Mouse (Mus musculus) megakaryocyte, embryonic 14.5 days (primary cell): Measurements from ENCODE around the gene Lamp1. TPM values are rescaled to one million over a fixed set of nuclear protein-coding genes. Genes with fewer than 3 reads are reported as not detected.
A peak's percentile ranks its signal among the peaks of the same experiment; 100 is the strongest.

Experiments used
- H3K27me3 ChIP-seq: replicated peaks from 2 replicates; pipeline ENCODE3; 2012; ENCODE audit warnings: inconsistent platforms
- H3K36me3 ChIP-seq: replicated peaks from 2 replicates; pipeline ENCODE3; 2012; ENCODE audit warnings: low read length, inconsistent platforms, mixed read lengths
- H3K4me1 ChIP-seq: 2 replicates; pipeline ENCODE4 v1.6.1; 2012; ENCODE audit warnings: inconsistent platforms
- H3K4me3 ChIP-seq: replicated peaks from 2 replicates; pipeline ENCODE3; 2012; ENCODE audit warnings: moderate library complexity, mild to moderate bottlenecking, inconsistent platforms
- H3K9me3 ChIP-seq: 2 replicates; pipeline ENCODE4 v1.6.1; 2012; ENCODE audit warnings: inconsistent platforms
- FLI1 ChIP-seq: IDR thresholded peaks from 2 replicates; pipeline ENCODE4 v1.6.1; 2012; ENCODE audit warnings: low read length, inconsistent platforms, mixed read lengths
- GATA1 ChIP-seq: IDR thresholded peaks from 3 replicates; pipeline ENCODE4 v1.6.1; 2012; ENCODE audit warnings: mixed read lengths, low read length, inconsistent platforms, borderline replicate concordance
- polyA plus RNA-seq: library from polyadenylated mRNA; stranded (reverse); fragments of >175 nt; gene quantifications from 2 replicates; pipeline ENCODE4 v1.2.3, GENCODE M21; 2012; ENCODE audit warnings: low replicate concordance; ENCODE audit not compliant: insufficient read depth

The Lamp1 gene
- polyA plus RNA-seq, 1 experiment: 359 TPM

DNA sequence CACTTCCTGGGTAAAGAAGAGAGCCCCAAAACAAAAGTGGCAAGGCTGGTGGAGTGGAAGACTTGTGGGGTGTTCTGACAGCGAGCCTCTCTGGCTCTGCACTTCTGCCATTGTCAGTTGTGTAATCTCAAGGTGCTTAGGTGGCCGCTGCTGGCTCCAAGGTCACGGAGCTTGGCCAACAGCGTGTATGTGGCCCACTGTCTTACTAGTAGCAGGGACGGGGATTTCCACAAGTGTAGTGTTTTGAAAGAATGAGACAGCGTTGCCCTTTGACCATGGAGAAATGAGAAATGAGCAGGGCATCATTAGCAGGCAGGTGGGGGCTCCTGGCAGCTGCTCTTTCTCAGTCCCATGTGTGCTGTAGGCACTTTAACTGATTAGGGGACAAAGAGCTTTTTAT is 3.1 kb downstream of the Lamp1 start:
- TF ChIP-seq FLI1: no peak
- no peak for TF ChIP-seq GATA1
- Histone ChIP-seq H3K4me3 (peak overlapping the region; percentile 78), H3K27me3 (no peaks in the 10 kb centered on the region), H3K4me1 (peaks cover 80% of the 10 kb centered on the region), H3K36me3 (peaks cover 36% of the 10 kb centered on the region), H3K9me3 (no peaks in the 10 kb centered on the region)

DNA sequence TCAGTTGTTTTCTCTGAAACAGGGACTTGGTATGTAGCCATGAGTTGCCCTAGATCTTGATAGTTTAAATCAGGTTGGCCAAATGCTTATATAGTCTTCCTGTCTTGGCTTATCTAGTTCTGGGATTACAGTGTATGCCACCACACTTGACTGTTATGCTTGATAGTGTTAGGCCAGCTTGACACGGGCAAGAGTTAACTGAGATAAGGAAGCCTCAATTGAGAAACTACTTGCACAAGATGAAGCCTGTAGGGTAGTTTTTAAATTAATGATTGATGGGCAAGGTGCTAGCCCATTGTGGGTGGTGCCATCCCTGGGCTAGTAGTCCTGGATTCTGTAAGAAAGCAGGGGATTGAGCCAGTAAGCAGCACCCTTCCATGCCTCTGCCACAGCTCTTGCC is 4.6 kb downstream of the Lamp1 start:
- peaks cover 72% of the 10 kb centered on the region for H3K4me1 ChIP-seq
- TF ChIP-seq FLI1 (no peak), GATA1 (no peak)
- peak overlapping the region; percentile 26 for H3K4me3 ChIP-seq
- H3K27me3 ChIP-seq: no peaks in the 10 kb centered on the region
- H3K9me3 ChIP-seq: no peaks in the 10 kb centered on the region
- peaks cover 51% of the 10 kb centered on the region for H3K36me3 ChIP-seq

DNA sequence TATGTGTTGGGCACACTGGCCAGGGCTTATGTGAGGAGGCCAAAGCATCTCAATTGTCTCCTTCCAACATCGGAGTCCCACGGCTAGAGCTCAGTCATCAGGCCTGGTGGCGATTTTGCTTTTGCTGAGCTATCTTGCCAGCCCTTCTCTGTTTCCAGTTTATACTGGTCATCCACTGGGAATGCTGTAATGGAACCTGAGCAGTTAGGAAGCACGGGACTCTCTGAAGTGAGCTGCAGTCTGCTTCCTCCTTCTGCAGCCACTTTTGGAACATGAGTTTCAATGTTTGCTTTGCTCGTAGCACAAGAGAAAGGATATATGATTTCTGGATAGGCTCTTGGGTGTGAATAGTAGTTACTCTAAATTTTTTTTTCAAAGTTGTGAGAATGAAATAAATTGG is 5.4 kb downstream of the Lamp1 start:
- Histone ChIP-seq H3K36me3 (peaks cover 59% of the 10 kb centered on the region), H3K4me1 (peaks cover 78% of the 10 kb centered on the region), H3K27me3 (no peaks in the 10 kb centered on the region), H3K4me3 (no peak overlapping the region), H3K9me3 (no peaks in the 10 kb centered on the region)
- TF ChIP-seq GATA1 (no peak), FLI1 (no peak)

DNA sequence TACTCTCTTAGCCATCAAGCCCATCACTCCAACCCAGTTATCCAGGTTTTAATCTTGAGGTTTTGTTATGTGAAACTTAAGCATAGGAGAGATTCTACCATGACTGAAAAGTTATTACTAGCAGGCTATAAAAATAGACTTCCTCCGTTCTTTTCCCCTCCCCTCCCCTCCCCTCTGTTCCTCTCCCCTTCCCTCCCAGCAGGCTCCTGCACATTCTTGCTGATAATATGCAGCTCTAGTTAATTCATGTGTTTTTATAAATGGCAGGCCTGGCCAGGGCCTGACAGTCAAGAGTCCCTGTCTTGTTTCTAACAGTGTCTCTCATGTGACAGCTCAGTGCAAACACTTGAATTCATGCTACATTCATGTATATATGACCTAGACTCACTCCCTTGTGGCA is 11.5 kb downstream of the Lamp1 start:
- Histone ChIP-seq H3K27me3 (no peaks in the 10 kb centered on the region), H3K4me3 (no peak overlapping the region), H3K4me1 (peaks cover 40% of the 10 kb centered on the region), H3K9me3 (no peaks in the 10 kb centered on the region), H3K36me3 (peaks cover 100% of the 10 kb centered on the region)
- no peak for TF ChIP-seq FLI1

DNA sequence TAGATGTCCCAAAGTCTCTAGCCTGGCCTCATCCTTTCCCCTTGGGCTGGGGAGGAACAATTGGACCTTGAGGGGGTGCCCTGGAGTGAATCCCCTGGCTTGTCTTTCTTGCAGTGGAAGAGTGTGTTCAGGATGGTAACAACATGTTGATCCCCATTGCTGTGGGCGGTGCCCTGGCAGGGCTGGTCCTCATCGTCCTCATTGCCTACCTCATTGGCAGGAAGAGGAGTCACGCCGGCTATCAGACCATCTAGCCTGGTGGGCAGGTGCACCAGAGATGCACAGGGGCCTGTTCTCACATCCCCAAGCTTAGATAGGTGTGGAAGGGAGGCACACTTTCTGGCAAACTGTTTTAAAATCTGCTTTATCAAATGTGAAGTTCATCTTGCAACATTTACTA is 15.3 kb downstream of the Lamp1 start:
- no peaks in the 10 kb centered on the region for H3K27me3 ChIP-seq
- TF ChIP-seq GATA1: no peak
- TF ChIP-seq FLI1: no peak
- no peaks in the 10 kb centered on the region for H3K9me3 ChIP-seq
- H3K36me3 ChIP-seq: peaks cover 99% of the 10 kb centered on the region
- H3K4me1 ChIP-seq: peaks cover 25% of the 10 kb centered on the region
- no peak overlapping the region for H3K4me3 ChIP-seq

DNA sequence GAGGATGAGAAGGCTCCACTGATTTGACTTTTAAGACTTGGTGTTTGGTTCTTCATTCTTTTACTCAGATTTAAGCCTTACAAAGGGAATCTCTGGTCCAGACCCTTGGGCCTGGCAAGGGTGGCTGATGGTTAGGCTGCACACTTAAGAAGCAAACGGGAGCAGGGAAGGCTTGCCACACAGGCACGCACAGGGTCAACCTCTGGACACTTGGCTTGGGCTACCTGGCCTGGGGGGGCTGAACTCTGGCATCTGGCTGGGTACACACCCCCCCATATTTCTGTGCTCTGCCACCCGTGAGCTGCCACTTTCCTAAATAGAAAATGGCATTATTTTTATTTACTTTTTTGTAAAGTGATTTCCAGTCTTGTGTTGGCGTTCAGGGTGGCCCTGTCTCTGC is 15.8 kb downstream of the Lamp1 start:
- no peak for TF ChIP-seq GATA1
- TF ChIP-seq FLI1: no peak

DNA sequence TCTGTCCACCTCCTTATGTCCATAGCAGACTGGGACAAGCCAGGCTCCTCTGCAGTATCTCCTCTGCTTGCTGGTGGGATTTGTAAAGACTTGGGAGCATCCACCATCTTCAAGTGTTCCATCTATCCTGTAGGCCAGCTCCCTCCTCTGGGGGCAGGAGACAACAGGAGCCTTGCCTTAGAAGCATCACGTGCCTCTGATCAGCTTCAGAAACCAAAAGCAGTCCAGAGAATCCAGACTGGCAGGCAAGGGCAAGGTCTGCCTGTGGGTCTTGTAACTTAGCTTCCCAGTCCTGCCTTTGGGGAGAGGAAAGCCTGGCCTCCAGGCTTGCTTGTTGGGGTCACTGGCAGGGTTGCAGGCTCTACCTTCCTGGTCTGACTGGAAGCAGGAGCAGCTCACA is 16.7 kb downstream of the Lamp1 start:
- Histone ChIP-seq H3K27me3 (no peaks in the 10 kb centered on the region), H3K36me3 (peaks cover 96% of the 10 kb centered on the region), H3K9me3 (no peaks in the 10 kb centered on the region), H3K4me1 (peaks cover 14% of the 10 kb centered on the region), H3K4me3 (no peak overlapping the region)
- TF ChIP-seq GATA1 (no peak), FLI1 (no peak)

More for the DNA sequence above, 15.8 kb downstream of the Lamp1 start:
- no peak overlapping the region for H3K4me3 ChIP-seq
- H3K4me1 ChIP-seq: peaks cover 23% of the 10 kb centered on the region
- H3K36me3 ChIP-seq: peaks cover 99% of the 10 kb centered on the region
- H3K27me3 ChIP-seq: no peaks in the 10 kb centered on the region
- no peaks in the 10 kb centered on the region for H3K9me3 ChIP-seq

DNA sequence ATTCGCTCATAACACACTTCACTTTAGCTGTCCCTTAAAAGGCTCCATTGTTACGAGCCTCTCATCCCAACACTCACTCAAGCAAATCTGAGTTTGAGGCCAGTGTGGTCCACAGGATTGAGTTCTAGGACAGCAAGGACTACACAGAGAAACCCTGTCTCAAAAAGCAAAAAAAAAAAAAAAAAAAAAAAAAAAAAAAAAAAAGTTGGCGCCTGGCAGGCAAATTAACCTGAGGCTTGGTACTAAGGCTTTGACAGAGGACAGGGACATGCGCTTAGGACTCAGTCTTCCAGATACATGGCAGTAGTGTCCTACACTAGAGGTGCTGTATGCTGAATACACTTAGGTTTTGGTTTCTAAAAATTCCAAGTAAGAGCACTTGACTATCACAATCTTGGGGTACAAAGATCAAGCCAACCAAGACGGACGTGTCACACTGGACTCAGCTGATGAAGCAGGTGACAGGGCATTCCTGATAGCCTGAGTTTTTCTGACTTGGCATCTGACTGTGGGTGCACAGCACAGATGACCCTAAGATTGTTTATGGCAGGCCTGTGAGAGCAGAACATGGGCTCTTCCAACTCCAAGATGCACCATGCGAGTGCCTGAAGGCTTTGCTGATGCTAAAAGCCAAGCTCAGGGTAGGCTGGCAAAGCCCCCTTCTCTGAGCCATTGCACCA is 18.4 kb downstream of the Lamp1 start:
- Histone ChIP-seq H3K27me3 (no peaks in the 10 kb centered on the region), H3K9me3 (no peaks in the 10 kb centered on the region), H3K4me3 (no peak overlapping the region), H3K36me3 (peaks cover 94% of the 10 kb centered on the region), H3K4me1 (peaks cover 16% of the 10 kb centered on the region; the same call in 1 of the 2 replicates)
- TF ChIP-seq GATA1: no peak
- no peak for TF ChIP-seq FLI1

DNA sequence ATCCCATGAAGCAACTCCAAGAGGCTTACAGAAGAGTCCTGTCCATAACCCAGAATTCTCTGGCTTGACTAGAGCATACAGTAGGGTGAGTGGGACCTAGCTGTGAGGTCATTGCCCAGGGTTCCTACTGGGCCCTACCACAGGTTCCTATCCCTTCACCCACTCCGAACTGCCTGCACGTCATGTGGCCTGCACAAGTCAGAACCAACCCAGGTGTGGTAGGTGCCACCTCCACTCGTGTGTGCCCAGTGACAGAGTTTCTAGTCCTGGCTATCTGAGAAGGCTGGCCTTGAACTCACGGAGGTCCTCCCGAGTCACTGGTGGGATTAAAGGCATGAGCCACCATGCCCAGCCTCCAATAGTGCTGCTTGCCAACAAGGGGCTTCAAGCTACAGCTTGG is 19.2 kb downstream of the Lamp1 start:
- no peaks in the 10 kb centered on the region for H3K9me3 ChIP-seq
- peaks cover 16% of the 10 kb centered on the region; the same call in 1 of the 2 replicates for H3K4me1 ChIP-seq
- TF ChIP-seq FLI1: no peak
- TF ChIP-seq GATA1: no peak
- H3K4me3 ChIP-seq: no peak overlapping the region
- peaks cover 94% of the 10 kb centered on the region for H3K36me3 ChIP-seq
- no peaks in the 10 kb centered on the region for H3K27me3 ChIP-seq

DNA sequence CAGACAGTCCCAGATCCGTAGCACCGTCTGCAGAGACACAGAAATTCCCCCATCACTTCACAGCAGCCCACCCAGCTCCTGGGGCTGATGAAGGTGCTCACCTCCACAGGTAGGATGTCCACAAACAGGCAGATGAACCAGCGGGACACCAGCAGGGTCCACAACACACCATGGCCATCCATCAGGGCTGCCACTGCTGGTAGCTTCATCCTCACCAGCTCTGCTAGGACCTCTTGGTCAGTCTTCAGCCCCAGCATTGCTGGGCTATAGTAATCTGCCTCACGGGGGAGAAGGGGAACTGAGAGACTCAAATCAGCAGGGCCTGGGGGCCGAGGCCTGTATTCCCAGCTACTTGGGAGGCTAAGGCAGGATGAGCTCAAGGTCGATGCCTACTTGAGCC is 20.5 kb downstream of the Lamp1 start:
- TF ChIP-seq GATA1: no peak
- no peak for TF ChIP-seq FLI1
- Histone ChIP-seq H3K36me3 (peaks cover 91% of the 10 kb centered on the region), H3K4me3 (no peak overlapping the region), H3K9me3 (no peaks in the 10 kb centered on the region), H3K4me1 (peaks cover 16% of the 10 kb centered on the region; the same call in 1 of the 2 replicates), H3K27me3 (peaks cover 4% of the 10 kb centered on the region)

DNA sequence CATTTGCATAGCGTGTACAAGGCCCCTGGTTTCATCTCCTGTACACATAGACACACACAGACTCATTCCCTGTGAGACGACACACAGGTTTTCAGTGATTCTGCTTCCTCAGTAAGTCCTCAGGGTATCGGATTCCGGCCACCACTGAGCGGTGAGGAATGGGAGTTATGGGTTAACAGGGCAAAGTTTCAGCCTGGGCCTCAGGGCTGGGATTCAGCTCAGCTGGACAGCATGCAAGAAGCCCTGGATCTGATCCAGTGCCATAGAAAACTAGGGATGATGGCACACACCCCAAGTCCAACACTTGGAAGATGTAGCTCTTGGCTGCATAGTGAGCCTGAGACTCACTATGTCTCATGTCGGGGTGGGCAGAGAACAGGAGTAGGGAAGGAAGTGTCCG is 21.0 kb downstream of the Lamp1 start:
- peaks cover 9% of the 10 kb centered on the region for H3K27me3 ChIP-seq
- H3K4me3 ChIP-seq: no peak overlapping the region
- H3K4me1 ChIP-seq: peaks cover 16% of the 10 kb centered on the region; the same call in 1 of the 2 replicates
- no peak for TF ChIP-seq GATA1
- no peak for TF ChIP-seq FLI1
- no peaks in the 10 kb centered on the region for H3K9me3 ChIP-seq
- H3K36me3 ChIP-seq: peaks cover 91% of the 10 kb centered on the region
